Mouse (Mus musculus): ENCODE measurements at regions not wholly inside any gene's neighbourhood (a gene's known extent, or its start where the extent isn't known, plus 50 kb on each side); places are given as distances from the start of the nearest gene placed in this dataset.

- DNase-seq (ENCODE audit: low spot score in 2 of 2), result no peak
These were observed 102.0 kb downstream of the 1810010D01Rik start for GRCm38 (mm10) chr7:145105831-145106493.

GRCm38 (mm10) chr7:145102692-145103091 is 105.2 kb downstream of the 1810010D01Rik start:
- DNase-seq (ENCODE audit: low spot score in 2 of 2), result no peak

- DNase-seq (ENCODE audit: low spot score in 2 of 2), result no peak
These were observed 105.7 kb downstream of the 1810010D01Rik start for GRCm38 (mm10) chr7:145102216-145102615.

- peak in 1 of 2 experiments; percentile 53 for DNase-seq (ENCODE audit: low spot score in 2 of 2)
These were observed 109.6 kb downstream of the 1810010D01Rik start for GRCm38 (mm10) chr7:145098335-145098734.

GRCm38 (mm10) chr7:145094134-145094526 is 113.8 kb downstream of the 1810010D01Rik start:
- no peak for DNase-seq (ENCODE audit: low spot score in 2 of 2)

- DNase-seq (ENCODE audit: low spot score in 2 of 2), result no peak
These were observed 114.3 kb downstream of the 1810010D01Rik start for GRCm38 (mm10) chr7:145093417-145094133.

- no peak for DNase-seq (ENCODE audit: low spot score in 2 of 2)
These were observed 115.3 kb downstream of the 1810010D01Rik start for GRCm38 (mm10) chr7:145092392-145093176.

- DNase-seq (ENCODE audit: low spot score in 2 of 2), result no peak
These were observed 117.1 kb downstream of the 1810010D01Rik start for GRCm38 (mm10) chr7:145090849-145091248.

GRCm38 (mm10) chr7:145089315-145089721 is 118.6 kb downstream of the 1810010D01Rik start:
- DNase-seq (ENCODE audit: low spot score in 2 of 2), result peak; percentile 58 to 68

GRCm38 (mm10) chr7:145088655-145089054 is 119.3 kb downstream of the 1810010D01Rik start:
- DNase-seq (ENCODE audit: low spot score in 2 of 2), result no peak

- no peak for DNase-seq (ENCODE audit: low spot score in 2 of 2)
These were observed 120.1 kb downstream of the 1810010D01Rik start for GRCm38 (mm10) chr7:145087790-145088189.

GRCm38 (mm10) chr7:145082917-145083752 is 124.8 kb downstream of the 1810010D01Rik start:
- DNase-seq (ENCODE audit: low spot score in 2 of 2), result no peak

GRCm38 (mm10) chr7:145071996-145072790 is 132.5 kb upstream of the Ccnd1 start:
- no peak for DNase-seq (ENCODE audit: low spot score in 2 of 2)

GRCm38 (mm10) chr7:145071533-145071932 is 131.8 kb upstream of the Ccnd1 start:
- no peak for DNase-seq (ENCODE audit: low spot score in 2 of 2)

GRCm38 (mm10) chr7:145067366-145067765 is 127.6 kb upstream of the Ccnd1 start:
- DNase-seq (ENCODE audit: low spot score in 2 of 2), result no peak

GRCm38 (mm10) chr7:145056320-145056719 is 116.6 kb upstream of the Ccnd1 start:
- DNase-seq (ENCODE audit: low spot score in 2 of 2), result no peak

GRCm38 (mm10) chr7:145051616-145052015 is 111.9 kb upstream of the Ccnd1 start:
- no peak for DNase-seq (ENCODE audit: low spot score in 2 of 2)

GRCm38 (mm10) chr7:145050729-145051128 is 111.0 kb upstream of the Ccnd1 start:
- DNase-seq (ENCODE audit: low spot score in 2 of 2), result no peak

GRCm38 (mm10) chr7:145048481-145048877 is 108.8 kb upstream of the Ccnd1 start:
- DNase-seq (ENCODE audit: low spot score in 2 of 2), result no peak

- peak; percentile 51 to 53 for DNase-seq (ENCODE audit: low spot score in 2 of 2)
These were observed 108.2 kb upstream of the Ccnd1 start for GRCm38 (mm10) chr7:145047771-145048480.

Data from thymus, postnatal 10 days (tissue).